Mouse (Mus musculus) urinary bladder, postnatal 36 days (tissue): ENCODE results near the gene Epb41.

Experiments
- DNase-seq, 2 experiments: peaks; one replicate each; pipeline ENCODE4 v3.0.0; 2022; ENCODE audit warnings: low spot score in 2 of 2, mixed read lengths in 1 of 2

Gene Epb41

GRCm38 (mm10) chr4:132011619-132012018 lies 63.5 kb downstream of the Epb41 start:
- DNase-seq, result no peak

- DNase-seq, result no peak
Measured at GRCm38 (mm10) chr4:132010416-132010815, 64.7 kb downstream of the Epb41 start.

- DNase-seq, result no peak
Measured at GRCm38 (mm10) chr4:132008191-132008590, 66.9 kb downstream of the Epb41 start.

GRCm38 (mm10) chr4:132007123-132007522 lies 68.0 kb downstream of the Epb41 start:
- DNase-seq, result no peak

GRCm38 (mm10) chr4:131998641-131999040 lies 76.5 kb downstream of the Epb41 start:
- DNase-seq, result no peak

GRCm38 (mm10) chr4:131997476-131997875 lies 77.6 kb downstream of the Epb41 start:
- DNase-seq, result no peak

- no peak for DNase-seq
Measured at GRCm38 (mm10) chr4:131996985-131997384, 78.1 kb downstream of the Epb41 start.

- DNase-seq, result no peak
Measured at GRCm38 (mm10) chr4:131993792-131994191, 81.3 kb downstream of the Epb41 start.

- no peak for DNase-seq
Measured at GRCm38 (mm10) chr4:131982881-131983538, 92.1 kb downstream of the Epb41 start.

GRCm38 (mm10) chr4:131981755-131982154 lies 93.4 kb downstream of the Epb41 start:
- no peak for DNase-seq

- peak; percentile 61 to 75 for DNase-seq
Measured at GRCm38 (mm10) chr4:131977201-131977600, 97.9 kb downstream of the Epb41 start.

- DNase-seq, result no peak
Measured at GRCm38 (mm10) chr4:131970244-131970853, 104.8 kb downstream of the Epb41 start.

- DNase-seq, result no peak
Measured at GRCm38 (mm10) chr4:131968873-131969272, 106.2 kb downstream of the Epb41 start.

- no peak for DNase-seq
Measured at GRCm38 (mm10) chr4:131957161-131957560, 118.0 kb downstream of the Epb41 start.

GRCm38 (mm10) chr4:131950657-131951056 lies 124.5 kb downstream of the Epb41 start:
- no peak for DNase-seq

- no peak for DNase-seq
Measured at GRCm38 (mm10) chr4:131949903-131950302, 125.2 kb downstream of the Epb41 start.

- DNase-seq, result no peak
Measured at GRCm38 (mm10) chr4:131947848-131948247, 127.3 kb downstream of the Epb41 start.

- DNase-seq, result no peak
Measured at GRCm38 (mm10) chr4:131940846-131941245, 134.3 kb downstream of the Epb41 start.

- DNase-seq, result no peak
Measured at GRCm38 (mm10) chr4:131939459-131939858, 135.7 kb downstream of the Epb41 start.

GRCm38 (mm10) chr4:131929146-131929545 lies 146.0 kb downstream of the Epb41 start:
- no peak for DNase-seq

GRCm38 (mm10) chr4:131924096-131924810 lies 150.9 kb downstream of the Epb41 start:
- DNase-seq, result no peak

- DNase-seq, result no peak
Measured at GRCm38 (mm10) chr4:131922404-131922803, 152.7 kb downstream of the Epb41 start.
